ENCODE assay signal across 24 mouse cellular contexts in genomic region chr13:12039967-12040366, GRCm38 (mm10).
DNase-seq lines count a peak whose midpoint lies in the region; ATAC-seq and TF ChIP-seq lines count a peak whose summit lies in the region.
"Had no signal": no experiment of that assay in that cellular context is flagged by ENCODE, and none has a peak within 500 bp of the region (broad histone marks: within the 10 kb centered on the region; RNA-seq: fewer than 3 reads in every experiment).

No protein-coding gene starts in this region.

- H3K36me3 ChIP-seq in heart, embryonic 13.5 days, result no peaks in the 10 kb centered on the region
- peaks cover 15% of the 10 kb centered on the region; the same call in 1 of the 2 replicates for H3K36me3 ChIP-seq in heart, adult 2 months (ENCODE audit: control insufficient read depth, insufficient read depth, low read length)
- H3K36me3 ChIP-seq: embryonic facial prominence, embryonic 12.5 days; hindbrain, embryonic 10.5 days; intestine, embryonic 15.5 days; midbrain, embryonic 15.5 days; neural tube, embryonic 12.5 days had no signal

- TF ChIP-seq CTCF in heart, adult 2 months (IDR thresholded peaks at IDR 0.05), result no peak

- no peak for DNase-seq in heart, adult 2 months
- peak; percentile 46 to 55 for DNase-seq in right cerebral cortex, adult 2 months (ENCODE audit: low spot score in 2 of 2)
- DNase-seq in right cerebral cortex, postnatal 14 days, result no peak
- peak; percentile 38 to 65 for DNase-seq in left cerebral cortex, postnatal 14 days (ENCODE audit: low spot score in 2 of 2)
- DNase-seq in gastrocnemius, postnatal 36 days, result no peak
- DNase-seq: adrenal gland, postnatal 10 days; cerebellum, adult 2 months; cerebellum, postnatal 25 days; gastrocnemius, postnatal 14 days; heart, adult 18-20 months; kidney, adult 8-10 months; kidney, postnatal 25 days; lung, postnatal 4 days; retina, postnatal 1 day; thymus, postnatal 25 days had no signal

- H3K27me3 ChIP-seq in heart, embryonic 13.5 days (replicated peaks), result no peaks in the 10 kb centered on the region
- H3K27me3 ChIP-seq in heart, adult 2 months (ENCODE audit: control insufficient read depth, insufficient read depth, low read length), result no peaks in the 10 kb centered on the region
- H3K27me3 ChIP-seq: embryonic facial prominence, embryonic 12.5 days; intestine, embryonic 15.5 days; midbrain, embryonic 15.5 days; neural tube, embryonic 12.5 days had no signal

- H3K79me2 ChIP-seq in heart, adult 2 months (replicated peaks; ENCODE audit: control insufficient read depth, insufficient read depth, low read length), result no peaks in the 10 kb centered on the region

- peak overlapping the region; percentile 67 for H3K27ac ChIP-seq in heart, embryonic 13.5 days (replicated peaks)
- H3K27ac ChIP-seq in heart, adult 2 months, result no peak overlapping the region
- H3K27ac ChIP-seq: embryonic facial prominence, embryonic 12.5 days; hindbrain, embryonic 10.5 days; intestine, embryonic 15.5 days; midbrain, embryonic 15.5 days; neural tube, embryonic 12.5 days had no signal

- no peak overlapping the region for H3K9ac ChIP-seq in heart, embryonic 13.5 days
- no peak overlapping the region for H3K9ac ChIP-seq in heart, adult 2 months (ENCODE audit: low read depth, low read length)
- H3K9ac ChIP-seq: embryonic facial prominence, embryonic 12.5 days; intestine, embryonic 15.5 days; midbrain, embryonic 15.5 days; neural tube, embryonic 12.5 days had no signal

- H3K4me1 ChIP-seq in heart, embryonic 13.5 days, result peaks cover 85% of the 10 kb centered on the region
- peaks cover 7% of the 10 kb centered on the region for H3K4me1 ChIP-seq in heart, adult 2 months (ENCODE audit: control insufficient read depth, insufficient read depth, low read length)
- H3K4me1 ChIP-seq: embryonic facial prominence, embryonic 12.5 days; hindbrain, embryonic 10.5 days; midbrain, embryonic 15.5 days; neural tube, embryonic 12.5 days had no signal

- no peak for TF ChIP-seq POLR2A in heart, adult 2 months (IDR thresholded peaks at IDR 0.05; ENCODE audit: insufficient read depth, low read depth, low read length)

- 42% methylated on average over 3 of the region's 3 CpGs for WGBS in heart, embryonic 13.5 days
- 33% methylated on average over 3 of the region's 3 CpGs for WGBS in heart, adult 2 months

- TF ChIP-seq EP300 in heart, adult 2 months (IDR thresholded peaks at IDR 0.05; ENCODE audit: insufficient read depth, low read depth, low read length), result no peak

- intact Hi-C loops in heart, adult 2 months (cut with DNase I), result no loop called here
- intact Hi-C loops in left cerebral cortex, postnatal 14 days (cut with DNase I), result no loop called here
- intact Hi-C loops in gastrocnemius, postnatal 36 days (cut with DNase I), result no loop called here

- no peak overlapping the region for H3K4me2 ChIP-seq in heart, embryonic 13.5 days
- H3K4me2 ChIP-seq: embryonic facial prominence, embryonic 12.5 days; intestine, embryonic 15.5 days; midbrain, embryonic 15.5 days; neural tube, embryonic 12.5 days had no signal

- ATAC-seq in heart, embryonic 13.5 days (ENCODE audit: extremely low read depth, insufficient number of reproducible peaks, low FRiP score, low TSS enrichment), result no peak
- no peak for ATAC-seq in activated CD4-positive, CD25-positive, alpha-beta regulatory T cell, adult 4 months
- ATAC-seq: hindbrain, embryonic 16.5 days; intestine, embryonic 15.5 days; midbrain, embryonic 15.5 days had no signal

- no peaks in the 10 kb centered on the region for H3K9me3 ChIP-seq in heart, embryonic 13.5 days
- H3K9me3 ChIP-seq: embryonic facial prominence, embryonic 12.5 days; hindbrain, embryonic 10.5 days; intestine, embryonic 15.5 days; midbrain, embryonic 15.5 days; neural tube, embryonic 12.5 days had no signal

- H3K4me3 ChIP-seq in heart, embryonic 13.5 days, result no peak overlapping the region
- no peak overlapping the region for H3K4me3 ChIP-seq in heart, adult 2 months
- H3K4me3 ChIP-seq: embryonic facial prominence, embryonic 12.5 days; hindbrain, embryonic 10.5 days; intestine, embryonic 15.5 days; layer of hippocampus, adult 2 months; midbrain, embryonic 15.5 days; neural tube, embryonic 12.5 days had no signal

Comparison
In these comparisons a context has a peak if more than half of its experiments do, and no peak if none do; other contexts are left out.
1. DNase-seq: peak in right cerebral cortex, adult 2 months (2 of 2) and left cerebral cortex, postnatal 14 days (2 of 2); none in heart, adult 2 months (0 of 2), right cerebral cortex, postnatal 14 days (single experiment) and gastrocnemius, postnatal 36 days (0 of 2).